In the genomic region with DNA sequence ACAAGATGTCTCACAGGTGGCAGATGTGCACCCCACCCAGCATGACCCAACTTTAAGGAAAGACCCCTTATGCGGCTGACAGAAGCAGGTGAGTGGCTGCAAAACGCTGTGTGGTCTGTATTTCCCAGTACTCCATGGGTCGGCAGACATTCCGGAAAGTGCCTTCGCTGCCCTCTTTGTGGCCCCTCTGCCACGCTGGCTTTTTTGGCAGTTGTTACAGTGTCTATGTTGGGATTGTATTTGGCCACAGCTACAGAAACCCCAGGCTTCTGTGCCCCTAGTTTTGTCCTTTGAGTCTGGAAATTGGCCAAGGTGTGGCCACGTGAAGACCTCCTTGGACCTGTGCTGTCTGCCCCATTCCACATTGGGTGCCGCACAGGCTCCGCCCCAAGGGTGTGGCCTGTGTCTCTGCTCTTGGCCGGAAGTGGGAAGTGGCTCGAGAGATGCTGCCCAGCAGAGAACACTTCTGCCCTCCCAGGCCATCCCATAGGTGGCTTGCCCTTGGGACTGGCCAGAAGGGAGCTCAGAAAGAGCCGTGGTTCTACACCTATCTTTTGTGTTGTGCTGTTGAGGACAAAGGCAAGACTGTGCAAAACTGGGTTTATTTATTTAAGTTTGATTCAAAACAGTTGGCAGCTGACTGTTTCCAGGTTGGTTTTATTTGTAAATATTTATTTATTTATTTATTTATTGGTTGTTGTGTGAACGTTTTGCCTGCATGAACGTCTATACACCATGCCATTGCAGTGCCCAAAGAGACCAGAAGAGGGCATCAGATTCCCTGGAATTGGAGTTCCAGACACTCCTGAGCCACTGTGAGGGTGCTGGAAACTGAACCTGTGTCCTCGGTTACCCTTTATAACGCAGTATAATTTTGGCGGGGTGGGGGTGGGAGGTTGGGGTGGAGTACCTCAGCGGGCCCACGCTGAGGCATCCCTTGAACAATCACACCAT, we compare ENCODE assay signal across 14 mouse cellular contexts. TPM values are rescaled to one million over a fixed set of nuclear protein-coding genes. Genes with fewer than 3 reads are reported as not detected.
DNase-seq lines count a peak whose midpoint lies in the region; ATAC-seq and TF ChIP-seq lines count a peak whose summit lies in the region.
"Had no signal": no experiment of that assay in that cellular context is flagged by ENCODE, and none has a peak within 500 bp of the region (broad histone marks: within the 10 kb centered on the region; RNA-seq: fewer than 3 reads in every experiment).

No protein-coding gene starts in this region.

- DNase-seq in heart, postnatal 14 days, result no peak
- no peak for DNase-seq in lung, postnatal 0 days (ENCODE audit: low spot score)
- DNase-seq in lung, postnatal 4 days, result no peak
- no peak for DNase-seq in limb, embryonic 10.5 days (ENCODE audit: low spot score)
- DNase-seq in forebrain, postnatal 0 days, result no peak
- DNase-seq: adrenal gland, postnatal 14 days; kidney, adult 9 months had no signal

- no peaks in the 10 kb centered on the region for H3K9me3 ChIP-seq in heart, embryonic 11.5 days (replicated peaks; ENCODE audit: control insufficient read depth, low read length)
- no peaks in the 10 kb centered on the region for H3K9me3 ChIP-seq in lung, postnatal 0 days (ENCODE audit: low read length)
- H3K9me3 ChIP-seq in ES-Bruce4 (replicated peaks; ENCODE audit: control insufficient read depth, insufficient read depth, low read length, poor library complexity, severe bottlenecking), result no peaks in the 10 kb centered on the region
- H3K9me3 ChIP-seq in limb, embryonic 10.5 days (replicated peaks), result no peaks in the 10 kb centered on the region
- no peaks in the 10 kb centered on the region for H3K9me3 ChIP-seq in forebrain, postnatal 0 days (ENCODE audit: low read length)
- H3K9me3 ChIP-seq: hindbrain, embryonic 13.5 days; limb, embryonic 12.5 days had no signal

- H3K4me1 ChIP-seq in heart, embryonic 11.5 days (ENCODE audit: control insufficient read depth, insufficient read depth, low read length), result no peaks in the 10 kb centered on the region
- no peaks in the 10 kb centered on the region for H3K4me1 ChIP-seq in lung, postnatal 0 days (ENCODE audit: insufficient read depth, low read depth, low read length)
- H3K4me1 ChIP-seq in ES-Bruce4 (ENCODE audit: control insufficient read depth, insufficient read depth, low read length), result no peaks in the 10 kb centered on the region
- H3K4me1 ChIP-seq in limb, embryonic 10.5 days, result no peaks in the 10 kb centered on the region
- H3K4me1 ChIP-seq in forebrain, postnatal 0 days (ENCODE audit: insufficient read depth), result no peaks in the 10 kb centered on the region
- H3K4me1 ChIP-seq: hindbrain, embryonic 13.5 days; limb, embryonic 12.5 days had no signal

- TF ChIP-seq POLR2A in ES-Bruce4 (IDR thresholded peaks at IDR 0.05; ENCODE audit: insufficient read depth, low read length), result no peak

- H3K4me3 ChIP-seq in heart, embryonic 11.5 days (ENCODE audit: low read depth, low read length), result no peak overlapping the region
- no peak overlapping the region for H3K4me3 ChIP-seq in lung, postnatal 0 days (ENCODE audit: low read depth, low read length)
- H3K4me3 ChIP-seq in ES-Bruce4 (ENCODE audit: low read depth, low read length), result peak overlapping the region; percentile 10; the same call in 1 of the 2 replicates
- H3K4me3 ChIP-seq in limb, embryonic 10.5 days, result no peak overlapping the region
- no peak overlapping the region for H3K4me3 ChIP-seq in forebrain, postnatal 0 days (ENCODE audit: low read depth, low read length)
- H3K4me3 ChIP-seq: hindbrain, embryonic 13.5 days; limb, embryonic 12.5 days had no signal

- no peak overlapping the region for H3K4me2 ChIP-seq in heart, embryonic 11.5 days
- H3K4me2 ChIP-seq in lung, postnatal 0 days (replicated peaks; ENCODE audit: low read depth, low read length), result no peak overlapping the region
- no peak overlapping the region for H3K4me2 ChIP-seq in forebrain, postnatal 0 days (ENCODE audit: low read depth)
- H3K4me2 ChIP-seq: hindbrain, embryonic 13.5 days; limb, embryonic 12.5 days had no signal

- TF ChIP-seq EP300 in lung, postnatal 0 days (IDR thresholded peaks at IDR 0.05), result no peak
- TF ChIP-seq EP300 in ES-Bruce4 (IDR thresholded peaks at IDR 0.05; ENCODE audit: insufficient read depth, low read depth, low read length), result no peak

- ATAC-seq in heart, embryonic 11.5 days (replicated peaks; ENCODE audit: insufficient number of reproducible peaks, low FRiP score, low TSS enrichment), result 0 out of 2 replicates have a peak, but pooled peaks have one; percentile 26
- no peak for ATAC-seq in lung, postnatal 0 days
- ATAC-seq in megakaryocyte progenitor cell, adult 5-6 weeks (replicated peaks; ENCODE audit: poor library complexity), result 0 out of 2 replicates have a peak, but pooled peaks have one; percentile 31
- no peak for ATAC-seq in forebrain, postnatal 0 days
- ATAC-seq: CD4-positive, CD25-positive, alpha-beta regulatory T cell, adult 4 months; midbrain, embryonic 16.5 days had no signal

- intact Hi-C loops in heart, postnatal 14 days (cut with DNase I), result no loop called here

- H3K9ac ChIP-seq in heart, embryonic 11.5 days (ENCODE audit: low read depth, low read length), result no peak overlapping the region
- no peak overlapping the region for H3K9ac ChIP-seq in lung, postnatal 0 days (replicated peaks; ENCODE audit: low read depth)
- H3K9ac ChIP-seq in ES-Bruce4 (ENCODE audit: low read depth, poor library complexity, severe bottlenecking), result no peak overlapping the region
- no peak overlapping the region for H3K9ac ChIP-seq in forebrain, postnatal 0 days
- H3K9ac ChIP-seq: hindbrain, embryonic 13.5 days; limb, embryonic 12.5 days had no signal

- no peak overlapping the region for H3K27ac ChIP-seq in heart, embryonic 11.5 days (ENCODE audit: low read depth, low read length)
- H3K27ac ChIP-seq in lung, postnatal 0 days (ENCODE audit: low read length), result no peak overlapping the region
- H3K27ac ChIP-seq in ES-Bruce4 (ENCODE audit: insufficient read depth, low read length), result no peak overlapping the region
- no peak overlapping the region for H3K27ac ChIP-seq in limb, embryonic 10.5 days
- H3K27ac ChIP-seq in forebrain, postnatal 0 days (ENCODE audit: low read depth, low read length), result no peak overlapping the region
- H3K27ac ChIP-seq: hindbrain, embryonic 13.5 days; limb, embryonic 12.5 days had no signal

- 82% methylated on average over 19 of the region's 19 CpGs for WGBS in heart, embryonic 11.5 days (ENCODE audit: insufficient replicate concordance)
- WGBS in lung, postnatal 0 days, result 83% methylated on average over 19 of the region's 19 CpGs
- 85% methylated on average over 19 of the region's 19 CpGs for WGBS in limb, embryonic 10.5 days
- WGBS in forebrain, postnatal 0 days, result 87% methylated on average over 19 of the region's 19 CpGs

- peaks cover 23% of the 10 kb centered on the region for H3K36me3 ChIP-seq in heart, embryonic 11.5 days (ENCODE audit: control insufficient read depth, insufficient read depth, low read length)
- peaks cover 20% of the 10 kb centered on the region; the same call in 1 of the 2 replicates for H3K36me3 ChIP-seq in lung, postnatal 0 days (ENCODE audit: insufficient read depth, low read length)
- H3K36me3 ChIP-seq in ES-Bruce4 (ENCODE audit: control insufficient read depth, insufficient read depth, low read length, poor library complexity, severe bottlenecking), result 0 out of 2 replicates have a peak, but pooled peaks cover 2% of the 10 kb centered on the region
- peaks cover 42% of the 10 kb centered on the region for H3K36me3 ChIP-seq in limb, embryonic 10.5 days
- peaks cover 29% of the 10 kb centered on the region for H3K36me3 ChIP-seq in forebrain, postnatal 0 days (ENCODE audit: insufficient read depth)

- TF ChIP-seq CTCF in lung, postnatal 0 days (IDR thresholded peaks at IDR 0.05), result peak; percentile 40
- TF ChIP-seq CTCF in ES-Bruce4 (IDR thresholded peaks at IDR 0.05; ENCODE audit: low read depth, low read length), result peak; percentile 32
- TF ChIP-seq CTCF in forebrain, postnatal 0 days (IDR thresholded peaks at IDR 0.05; ENCODE audit: low read depth), result no peak; the same call in 1 of the 2 replicates

- H3K27me3 ChIP-seq in heart, embryonic 11.5 days (ENCODE audit: control insufficient read depth, insufficient read depth, low read length), result no peaks in the 10 kb centered on the region
- no peaks in the 10 kb centered on the region for H3K27me3 ChIP-seq in lung, postnatal 0 days (replicated peaks; ENCODE audit: insufficient read depth, low read length)
- no peaks in the 10 kb centered on the region for H3K27me3 ChIP-seq in ES-Bruce4 (ENCODE audit: control insufficient read depth, insufficient read depth, low read length, poor library complexity, severe bottlenecking)
- no peaks in the 10 kb centered on the region for H3K27me3 ChIP-seq in limb, embryonic 10.5 days (ENCODE audit: low read depth, poor library complexity, severe bottlenecking)
- no peaks in the 10 kb centered on the region for H3K27me3 ChIP-seq in forebrain, postnatal 0 days (ENCODE audit: insufficient read depth, low read length)
- H3K27me3 ChIP-seq: hindbrain, embryonic 13.5 days; limb, embryonic 12.5 days had no signal

RNA-seq across cellular contexts. Expression of a gene that starts 11.5 kb away (rescaled TPM):
- polyA plus RNA-seq in heart, embryonic 11.5 days (2014; fragmentation: Nextera tagmentation; extraction: Ambion mirVana), result 20.9 and 22.1 TPM in 2 replicates
- total RNA-seq in heart, postnatal 14 days (2021), result 10 to 100 TPM; 33.9 to 37.5 TPM
- 25.2 and 26.5 TPM in 2 replicates for polyA plus RNA-seq in lung, postnatal 0 days (2015; fragmentation: Nextera tagmentation; extraction: Ambion mirVana)
- polyA plus RNA-seq in ES-Bruce4 (2011; ENCODE audit: insufficient read depth, insufficient read length, low read depth, missing spikeins), result 41.7 and 41.9 TPM in 2 replicates
- total RNA-seq in megakaryocyte progenitor cell, adult 5-6 weeks (2015), result 16.5 and 18.2 TPM in 2 replicates
- total RNA-seq in megakaryocyte progenitor cell, adult 5-6 weeks (2017), result 23.0 and 31.8 TPM in 2 replicates
- polyA plus RNA-seq in limb, embryonic 10.5 days (2016; fragmentation: Nextera tagmentation; extraction: Ambion mirVana), result 60.4 and 66.8 TPM in 2 replicates
- 30.2 and 33.0 TPM in 2 replicates for total RNA-seq in forebrain, postnatal 0 days (2014; rRNA removed)
- polyA plus RNA-seq in forebrain, postnatal 0 days (2015; fragmentation: Nextera tagmentation; extraction: Ambion mirVana), result 37.5 and 42.0 TPM in 2 replicates

RNA-seq across cellular contexts. Expression of a gene that starts 18.3 kb away (rescaled TPM):
- polyA plus RNA-seq in heart, embryonic 11.5 days (2014; fragmentation: Nextera tagmentation; extraction: Ambion mirVana), result 39.3 and 81.8 TPM in 2 replicates
- 100 to 1,000 TPM; 104 to 115 TPM for total RNA-seq in heart, postnatal 14 days (2021)
- polyA plus RNA-seq in lung, postnatal 0 days (2015; fragmentation: Nextera tagmentation; extraction: Ambion mirVana), result 169 and 177 TPM in 2 replicates
- polyA plus RNA-seq in ES-Bruce4 (2011; ENCODE audit: insufficient read depth, insufficient read length, low read depth, missing spikeins), result 289 and 303 TPM in 2 replicates
- 285 TPM in 2 replicates for total RNA-seq in megakaryocyte progenitor cell, adult 5-6 weeks (2015)
- total RNA-seq in megakaryocyte progenitor cell, adult 5-6 weeks (2017), result 1,035 and 1,085 TPM in 2 replicates
- 80.5 and 86.6 TPM in 2 replicates for polyA plus RNA-seq in limb, embryonic 10.5 days (2016; fragmentation: Nextera tagmentation; extraction: Ambion mirVana)
- total RNA-seq in forebrain, postnatal 0 days (2014; rRNA removed), result 234 and 357 TPM in 2 replicates
- 171 and 225 TPM in 2 replicates for polyA plus RNA-seq in forebrain, postnatal 0 days (2015; fragmentation: Nextera tagmentation; extraction: Ambion mirVana)

RNA-seq across cellular contexts. Expression of a gene that starts 37.8 kb away (rescaled TPM):
- 67.4 TPM in 2 replicates for polyA plus RNA-seq in heart, embryonic 11.5 days (2014; fragmentation: Nextera tagmentation; extraction: Ambion mirVana)
- total RNA-seq in heart, postnatal 14 days (2021), result 10 to 100 TPM; 15.1 to 16.5 TPM
- polyA plus RNA-seq in lung, postnatal 0 days (2015; fragmentation: Nextera tagmentation; extraction: Ambion mirVana), result 41.0 and 42.1 TPM in 2 replicates
- polyA plus RNA-seq in ES-Bruce4 (2011; ENCODE audit: insufficient read depth, insufficient read length, low read depth, missing spikeins), result 57.0 and 58.5 TPM in 2 replicates
- 31.8 and 41.0 TPM in 2 replicates for total RNA-seq in megakaryocyte progenitor cell, adult 5-6 weeks (2015)
- 42.1 and 48.5 TPM in 2 replicates for total RNA-seq in megakaryocyte progenitor cell, adult 5-6 weeks (2017)
- polyA plus RNA-seq in limb, embryonic 10.5 days (2016; fragmentation: Nextera tagmentation; extraction: Ambion mirVana), result 83.6 and 90.4 TPM in 2 replicates
- total RNA-seq in forebrain, postnatal 0 days (2014; rRNA removed), result 136 and 141 TPM in 2 replicates
- 147 and 150 TPM in 2 replicates for polyA plus RNA-seq in forebrain, postnatal 0 days (2015; fragmentation: Nextera tagmentation; extraction: Ambion mirVana)

RNA-seq across cellular contexts. Expression of a gene that starts 38.3 kb away (rescaled TPM):
- polyA plus RNA-seq in heart, embryonic 11.5 days (2014; fragmentation: Nextera tagmentation; extraction: Ambion mirVana), result 63.1 and 67.2 TPM in 2 replicates
- 10 to 100 TPM; 23.1 to 25.6 TPM for total RNA-seq in heart, postnatal 14 days (2021)
- 61.2 and 69.2 TPM in 2 replicates for polyA plus RNA-seq in lung, postnatal 0 days (2015; fragmentation: Nextera tagmentation; extraction: Ambion mirVana)
- 69.3 and 71.9 TPM in 2 replicates for polyA plus RNA-seq in ES-Bruce4 (2011; ENCODE audit: insufficient read depth, insufficient read length, low read depth, missing spikeins)
- 50.4 and 61.9 TPM in 2 replicates for total RNA-seq in megakaryocyte progenitor cell, adult 5-6 weeks (2015)
- total RNA-seq in megakaryocyte progenitor cell, adult 5-6 weeks (2017), result 45.8 and 47.5 TPM in 2 replicates
- 102 and 103 TPM in 2 replicates for polyA plus RNA-seq in limb, embryonic 10.5 days (2016; fragmentation: Nextera tagmentation; extraction: Ambion mirVana)
- 31.2 and 37.6 TPM in 2 replicates for total RNA-seq in forebrain, postnatal 0 days (2014; rRNA removed)
- 41.0 and 44.2 TPM in 2 replicates for polyA plus RNA-seq in forebrain, postnatal 0 days (2015; fragmentation: Nextera tagmentation; extraction: Ambion mirVana)

RNA-seq across cellular contexts. Expression of a gene that starts 55.8 kb away (rescaled TPM):
- 241 and 245 TPM in 2 replicates for polyA plus RNA-seq in heart, embryonic 11.5 days (2014; fragmentation: Nextera tagmentation; extraction: Ambion mirVana)
- 100 to 1,000 TPM in 1 of 2 experiments, 10 to 100 TPM in 1; 86.7 to 103 TPM for total RNA-seq in heart, postnatal 14 days (2021)
- polyA plus RNA-seq in lung, postnatal 0 days (2015; fragmentation: Nextera tagmentation; extraction: Ambion mirVana), result 189 and 193 TPM in 2 replicates
- 99.0 and 105 TPM in 2 replicates for polyA plus RNA-seq in ES-Bruce4 (2011; ENCODE audit: insufficient read depth, insufficient read length, low read depth, missing spikeins)
- 129 and 137 TPM in 2 replicates for total RNA-seq in megakaryocyte progenitor cell, adult 5-6 weeks (2015)
- total RNA-seq in megakaryocyte progenitor cell, adult 5-6 weeks (2017), result 93.9 and 96.9 TPM in 2 replicates
- polyA plus RNA-seq in limb, embryonic 10.5 days (2016; fragmentation: Nextera tagmentation; extraction: Ambion mirVana), result 191 and 204 TPM in 2 replicates
- total RNA-seq in forebrain, postnatal 0 days (2014; rRNA removed), result 142 and 157 TPM in 2 replicates
- polyA plus RNA-seq in forebrain, postnatal 0 days (2015; fragmentation: Nextera tagmentation; extraction: Ambion mirVana), result 364 and 391 TPM in 2 replicates

Comparison
In these comparisons a context has a peak if more than half of its experiments do, and no peak if none do; other contexts are left out.
1. ATAC-seq: peak in heart, embryonic 11.5 days (single experiment) and megakaryocyte progenitor cell, adult 5-6 weeks (single experiment); none in lung, postnatal 0 days (single experiment) and forebrain, postnatal 0 days (single experiment).